Mouse (Mus musculus): Measurements from ENCODE around the gene Ube2g1. TPM values are rescaled to one million over a fixed set of nuclear protein-coding genes. Genes with fewer than 3 reads are reported as not detected.

Gene Ube2g1
- polyA plus RNA-seq, 2 experiments = 7.5 to 21.7 TPM

DNA sequence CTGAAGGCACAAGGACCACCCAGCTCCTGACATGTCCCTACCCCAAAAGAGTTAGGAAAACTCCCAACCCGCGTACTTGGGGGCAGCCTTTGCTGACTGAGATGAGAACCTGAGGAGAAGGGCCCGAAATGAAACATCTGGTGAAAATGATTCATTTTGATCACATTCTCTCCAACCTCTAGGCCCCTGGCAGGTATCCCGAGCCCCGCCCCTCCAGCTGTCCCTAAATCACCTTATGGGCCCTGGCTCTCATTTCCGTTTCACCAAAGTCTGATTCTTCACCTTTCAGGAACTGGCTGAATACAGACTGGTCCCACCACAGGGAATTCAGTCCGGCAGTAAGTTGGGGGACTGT, 31.0 kb upstream of the Ube2g1 start:
- WGBS (ENCODE audit: insufficient replicate concordance) = 38% methylated on average over 7 of the region's 7 CpGs
- Histone ChIP-seq H3K9me3 (ENCODE audit: control insufficient read depth, low read length) (no peaks in the 10 kb centered on the region), H3K9ac (replicated peaks) (no peak overlapping the region), H3K4me3 (ENCODE audit: insufficient read depth in 1 of 2, low read depth in 2 of 2, low read length in 2 of 2) (peak overlapping the region; percentile 31 to 49; a peak in 3 of 4 replicates), H3K27me3 (ENCODE audit: control insufficient read depth, insufficient read depth, low read length) (no peaks in the 10 kb centered on the region), H3K27ac (no peak overlapping the region), H3K4me2 (ENCODE audit: low read depth) (peak overlapping the region; percentile 65), H3K36me3 (replicated peaks; ENCODE audit: control insufficient read depth, insufficient read depth, low read depth) (no peaks in the 10 kb centered on the region), H3K4me1 (replicated peaks; ENCODE audit: control insufficient read depth in 2 of 2, insufficient read depth in 2 of 2, low read length in 1 of 2) (peaks cover 0 to 3% of the 10 kb centered on the region in 2 experiments; a peak in 2 of 4 replicates)
- DNase-seq (ENCODE audit: low read depth in 3 of 3, low spot score in 3 of 3) = no peak
- ATAC-seq (ENCODE audit: insufficient read depth) = no peak
- no peak for TF ChIP-seq CTCF (IDR thresholded peaks at IDR 0.05; ENCODE audit: low read depth)
- no peak for TF ChIP-seq EP300 (IDR thresholded peaks at IDR 0.05; ENCODE audit: low read depth)

DNA sequence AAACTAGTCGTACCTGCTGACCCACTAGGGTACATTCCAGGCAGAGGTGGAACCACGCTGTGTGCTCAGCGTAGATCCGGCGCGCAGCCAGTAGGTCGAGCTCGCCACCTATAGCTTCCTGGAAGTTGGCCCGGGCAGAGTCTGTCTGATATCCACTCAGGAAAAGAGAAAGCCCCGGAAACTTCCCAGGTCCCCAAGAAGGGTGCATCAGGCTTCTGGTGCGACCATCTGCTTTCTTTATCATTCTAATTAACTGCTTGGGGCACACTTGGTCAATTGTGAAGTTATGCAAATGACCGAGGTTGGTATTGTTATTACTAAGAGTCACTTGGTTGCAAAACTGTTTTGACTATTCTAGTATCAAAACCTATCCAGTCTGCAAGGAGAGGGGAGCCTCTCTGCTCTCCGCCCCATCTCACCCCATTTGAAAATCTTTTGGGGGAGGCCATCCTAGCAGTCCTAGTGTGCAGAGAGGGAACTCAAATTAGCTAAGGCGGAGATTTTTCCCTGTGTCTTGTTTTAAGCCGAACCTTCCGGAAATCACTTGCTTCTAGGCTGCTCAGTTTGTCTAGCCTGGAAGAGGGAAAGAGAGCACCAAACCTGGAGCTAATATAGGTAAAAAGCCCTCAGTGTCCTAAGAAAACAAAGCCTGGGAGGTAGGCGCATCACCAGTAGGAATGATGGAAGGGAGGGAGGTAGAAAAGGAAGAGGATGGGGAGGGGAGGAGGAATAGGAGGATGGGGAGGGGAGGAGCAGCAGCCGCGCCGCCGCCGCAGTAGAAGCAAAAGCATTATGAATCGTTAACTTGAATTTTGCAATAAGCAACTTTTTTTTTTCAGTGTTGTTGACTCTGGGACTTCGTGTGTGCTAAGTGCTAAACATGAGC, 30.4 kb upstream of the Ube2g1 start:
- 5% methylated on average over 24 of the region's 24 CpGs for WGBS (ENCODE audit: insufficient replicate concordance)
- Histone ChIP-seq H3K27me3 (ENCODE audit: control insufficient read depth, insufficient read depth, low read length) (no peaks in the 10 kb centered on the region), H3K36me3 (replicated peaks; ENCODE audit: control insufficient read depth, insufficient read depth, low read depth) (no peaks in the 10 kb centered on the region), H3K4me3 (ENCODE audit: insufficient read depth in 1 of 2, low read depth in 2 of 2, low read length in 2 of 2) (peak overlapping the region; percentile 31 to 49), H3K9ac (replicated peaks) (no peak overlapping the region), H3K9me3 (ENCODE audit: control insufficient read depth, low read length) (no peaks in the 10 kb centered on the region), H3K4me2 (ENCODE audit: low read depth) (peak overlapping the region; percentile 65), H3K4me1 (replicated peaks; ENCODE audit: control insufficient read depth in 2 of 2, insufficient read depth in 2 of 2, low read length in 1 of 2) (peaks cover 0 to 3% of the 10 kb centered on the region in 2 experiments; a peak in 2 of 4 replicates), H3K27ac (no peak overlapping the region)
- ATAC-seq (ENCODE audit: insufficient read depth) (no peak), DNase-seq (ENCODE audit: low read depth in 3 of 3, low spot score in 3 of 3) (no peak)
- TF ChIP-seq CTCF (IDR thresholded peaks at IDR 0.05; ENCODE audit: low read depth) = peak; percentile 42
- no peak for TF ChIP-seq EP300 (IDR thresholded peaks at IDR 0.05; ENCODE audit: low read depth)

DNA sequence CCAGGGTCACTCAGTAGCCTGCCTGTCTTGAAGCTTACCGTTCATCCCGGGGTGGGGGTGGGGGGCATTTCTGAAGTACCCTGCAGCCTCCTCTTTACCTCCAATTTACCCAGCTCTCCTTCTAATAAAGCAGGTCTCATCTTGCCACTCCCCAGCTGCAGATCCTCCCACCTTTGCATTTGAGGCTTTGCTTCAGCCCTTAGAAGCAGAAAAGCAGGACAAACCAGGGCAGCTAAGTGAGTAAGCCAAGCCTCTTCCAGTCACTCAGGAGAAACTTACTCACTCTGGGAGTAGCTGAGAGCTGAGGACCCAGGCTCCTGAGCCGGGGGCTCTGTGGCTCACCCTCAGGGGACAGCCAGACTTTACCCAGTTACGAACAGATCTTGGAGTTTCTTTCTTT, 28.6 kb upstream of the Ube2g1 start:
- no peaks in the 10 kb centered on the region for H3K36me3 ChIP-seq (replicated peaks; ENCODE audit: control insufficient read depth, insufficient read depth, low read depth)
- no peak for ATAC-seq (ENCODE audit: insufficient read depth)
- DNase-seq (ENCODE audit: low read depth in 3 of 3, low spot score in 3 of 3) = no peak
- no peaks in the 10 kb centered on the region for H3K27me3 ChIP-seq (ENCODE audit: control insufficient read depth, insufficient read depth, low read length)
- H3K4me3 ChIP-seq (ENCODE audit: insufficient read depth in 1 of 2, low read depth in 2 of 2, low read length in 2 of 2) = no peak overlapping the region
- TF ChIP-seq CTCF (IDR thresholded peaks at IDR 0.05; ENCODE audit: low read depth) (no peak), EP300 (IDR thresholded peaks at IDR 0.05; ENCODE audit: low read depth) (no peak)
- H3K4me1 ChIP-seq (replicated peaks; ENCODE audit: control insufficient read depth in 2 of 2, insufficient read depth in 2 of 2, low read length in 1 of 2) = peaks cover 0 to 5% of the 10 kb centered on the region in 2 experiments; a peak in 2 of 4 replicates
- no peak overlapping the region for H3K4me2 ChIP-seq (ENCODE audit: low read depth)
- H3K9me3 ChIP-seq (ENCODE audit: control insufficient read depth, low read length) = no peaks in the 10 kb centered on the region
- no peak overlapping the region for H3K9ac ChIP-seq (replicated peaks)
- H3K27ac ChIP-seq = no peak overlapping the region
- WGBS (ENCODE audit: insufficient replicate concordance) = 71% methylated on average over 4 of the region's 4 CpGs

DNA sequence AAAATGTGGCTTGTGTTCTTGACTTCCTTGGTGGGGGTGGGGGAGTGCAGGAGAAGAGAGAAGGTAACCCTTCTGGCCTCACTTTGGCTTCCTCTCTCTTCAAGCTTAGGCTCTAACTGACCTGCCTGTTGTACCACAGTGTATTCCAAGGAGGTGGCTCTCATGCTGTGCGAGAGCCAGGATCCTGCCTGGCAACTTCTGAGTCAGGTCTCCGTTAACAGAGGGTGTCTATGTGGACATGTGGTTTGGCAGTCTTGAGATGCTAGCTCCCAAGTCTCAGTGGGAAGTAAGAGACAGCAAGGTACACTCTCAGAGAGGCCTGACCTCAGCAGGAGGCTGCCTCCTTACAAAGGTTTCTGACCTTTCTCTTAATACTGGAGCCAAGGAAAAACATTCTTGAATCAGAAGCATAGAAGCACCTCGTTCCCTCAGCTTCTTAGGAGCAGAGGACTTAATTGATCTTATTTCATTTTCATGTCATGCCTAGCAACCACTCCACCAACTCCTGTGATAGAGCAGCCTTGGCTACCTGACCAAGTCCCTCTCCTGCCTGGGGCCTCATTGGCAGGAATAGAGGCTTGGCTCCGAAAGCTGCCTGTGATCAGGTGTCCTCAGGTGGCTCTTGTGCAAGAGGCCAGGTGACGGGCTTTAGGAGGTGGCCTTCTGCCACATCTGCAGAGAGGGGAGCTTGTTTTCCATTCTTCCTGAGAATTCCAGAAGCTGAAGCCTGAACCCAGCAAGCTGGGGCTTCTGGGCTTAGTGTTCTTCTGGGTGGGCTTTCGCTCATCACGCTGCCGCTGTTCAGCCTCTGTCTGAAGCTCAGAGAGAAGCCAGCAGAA, 25.3 kb upstream of the Ube2g1 start:
- H3K27ac ChIP-seq = no peak overlapping the region

DNA sequence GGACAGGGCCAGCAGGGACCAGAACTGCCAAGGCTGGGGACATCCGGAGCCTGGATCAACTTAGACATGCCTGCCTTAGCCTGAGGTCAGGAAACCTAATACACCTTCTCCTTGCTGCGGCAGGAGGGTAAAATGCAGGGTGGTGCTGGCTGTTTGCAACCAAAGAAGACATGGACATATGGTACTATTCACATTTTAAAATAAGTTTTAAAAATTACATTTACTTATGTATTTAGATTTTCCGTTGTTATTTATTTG, 24.7 kb upstream of the Ube2g1 start:
- no peaks in the 10 kb centered on the region for H3K36me3 ChIP-seq (replicated peaks; ENCODE audit: control insufficient read depth, insufficient read depth, low read depth)
- ATAC-seq (ENCODE audit: insufficient read depth) = no peak
- no peak for DNase-seq (ENCODE audit: low read depth in 3 of 3, low spot score in 3 of 3)
- H3K27ac ChIP-seq = no peak overlapping the region
- no peaks in the 10 kb centered on the region for H3K27me3 ChIP-seq (ENCODE audit: control insufficient read depth, insufficient read depth, low read length)
- TF ChIP-seq EP300 (IDR thresholded peaks at IDR 0.05; ENCODE audit: low read depth) (no peak), CTCF (IDR thresholded peaks at IDR 0.05; ENCODE audit: low read depth) (no peak)
- no peak overlapping the region for H3K9ac ChIP-seq (replicated peaks)
- H3K4me3 ChIP-seq (ENCODE audit: insufficient read depth in 1 of 2, low read depth in 2 of 2, low read length in 2 of 2) = no peak overlapping the region
- H3K9me3 ChIP-seq (ENCODE audit: control insufficient read depth, low read length) = no peaks in the 10 kb centered on the region
- H3K4me1 ChIP-seq (replicated peaks; ENCODE audit: control insufficient read depth in 2 of 2, insufficient read depth in 2 of 2, low read length in 1 of 2) = peaks cover 0 to 9% of the 10 kb centered on the region in 2 experiments; a peak in 2 of 4 replicates
- 68% methylated on average over 3 of the region's 3 CpGs for WGBS (ENCODE audit: insufficient replicate concordance)
- no peak overlapping the region for H3K4me2 ChIP-seq (ENCODE audit: low read depth)

More for the DNA sequence above, 25.3 kb upstream of the Ube2g1 start:
- Histone ChIP-seq H3K9me3 (ENCODE audit: control insufficient read depth, low read length) (no peaks in the 10 kb centered on the region), H3K4me3 (ENCODE audit: insufficient read depth in 1 of 2, low read depth in 2 of 2, low read length in 2 of 2) (no peak overlapping the region), H3K9ac (replicated peaks) (no peak overlapping the region), H3K36me3 (replicated peaks; ENCODE audit: control insufficient read depth, insufficient read depth, low read depth) (no peaks in the 10 kb centered on the region), H3K27me3 (ENCODE audit: control insufficient read depth, insufficient read depth, low read length) (no peaks in the 10 kb centered on the region), H3K4me2 (ENCODE audit: low read depth) (no peak overlapping the region), H3K4me1 (replicated peaks; ENCODE audit: control insufficient read depth in 2 of 2, insufficient read depth in 2 of 2, low read length in 1 of 2) (peaks cover 0 to 7% of the 10 kb centered on the region in 2 experiments; a peak in 2 of 4 replicates)
- no peak for ATAC-seq (ENCODE audit: insufficient read depth)
- DNase-seq (ENCODE audit: low read depth in 3 of 3, low spot score in 3 of 3) = no peak
- 71% methylated on average over 8 of the region's 8 CpGs for WGBS (ENCODE audit: insufficient replicate concordance)
- TF ChIP-seq EP300 (IDR thresholded peaks at IDR 0.05; ENCODE audit: low read depth) = no peak
- TF ChIP-seq CTCF (IDR thresholded peaks at IDR 0.05; ENCODE audit: low read depth) = no peak

Measured in liver, embryonic 14.5 days (tissue).